Mouse (Mus musculus) testis, adult 2 months (tissue): ENCODE results near the gene Rtp3.

Experiments used
- CTCF ChIP-seq: fragments of 200-500 bp; IDR thresholded peaks from 2 replicates; pipeline ENCODE4 v1.5.1; 2012; ENCODE audit warnings: low read depth, mild to moderate bottlenecking, inconsistent platforms, low read length, moderate library complexity; ENCODE audit not compliant: control insufficient read depth, insufficient read depth, insufficient replicate concordance
- POLR2A ChIP-seq: fragments of 200-500 bp; IDR thresholded peaks from 2 replicates; pipeline ENCODE4 v1.6.1; 2012; ENCODE audit warnings: low read depth, mild to moderate bottlenecking, inconsistent platforms, low read length, moderate library complexity; ENCODE audit not compliant: control insufficient read depth

GRCm38 (mm10) chr9:111012041-111012440 is 21.7 kb upstream of the Rtp3 start:
- TF ChIP-seq CTCF (no peak), POLR2A (no peak)
